Mouse (Mus musculus) myocyte (in vitro differentiated cells): Measurements from ENCODE around the gene B230219D22Rik. TPM values are rescaled to one million over a fixed set of nuclear protein-coding genes. Genes with fewer than 3 reads are reported as not detected.
A peak's percentile ranks its signal among the peaks of the same experiment; 100 is the strongest.

Source experiments
- H3K27me3 ChIP-seq: one replicate; pipeline ENCODE4 v1.6.1; 2011; ENCODE audit not compliant: control insufficient read depth, insufficient read depth, insufficient read length
- H3K36me3 ChIP-seq: one replicate; pipeline ENCODE4 v1.6.1; 2011; ENCODE audit not compliant: control insufficient read depth, insufficient read depth
- H3K4me2 ChIP-seq: one replicate; pipeline ENCODE4 v1.6.1; 2011; ENCODE audit warnings: low read depth, control low read depth
- H3K4me3 ChIP-seq: one replicate; pipeline ENCODE4 v1.5.1; 2011; ENCODE audit warnings: mild to moderate bottlenecking, control low read depth, moderate library complexity
- H3K79me2 ChIP-seq: one replicate; pipeline ENCODE4 v1.6.1; 2011; ENCODE audit not compliant: control insufficient read depth, insufficient read depth
- H3ac ChIP-seq: one replicate; pipeline ENCODE4 v1.6.1; 2011; ENCODE audit not compliant: control insufficient read depth, insufficient read length
- CEBPB ChIP-seq: IDR thresholded peaks from 2 replicates; pipeline ENCODE4 v1.6.1; 2011; ENCODE audit warnings: mild to moderate bottlenecking, moderate library complexity; ENCODE audit not compliant: poor library complexity, insufficient read depth, severe bottlenecking
- E2F4 ChIP-seq: IDR thresholded peaks from one replicate; pipeline ENCODE4 v1.6.1; 2011; ENCODE audit warnings: mild to moderate bottlenecking, control low read depth, moderate library complexity; ENCODE audit not compliant: insufficient read depth
- MAX ChIP-seq: IDR thresholded peaks from one replicate; pipeline ENCODE4 v1.6.1; 2011; ENCODE audit warnings: low read depth, mild to moderate bottlenecking, control low read depth
- MYOD1 ChIP-seq, 3 experiments: IDR thresholded peaks; one replicate each; pipeline ENCODE4 v1.6.1; 2011; ENCODE audit warnings: control low read depth in 2 of 3, low read depth in 2 of 3, mild to moderate bottlenecking in 2 of 3, moderate library complexity in 1 of 3; ENCODE audit not compliant: insufficient read length in 2 of 3, control insufficient read depth in 1 of 3
- MYOG ChIP-seq, 3 experiments: IDR thresholded peaks; one replicate each; pipeline ENCODE4 v1.6.1; 2011; ENCODE audit warnings: control low read depth in 2 of 3, low read depth in 2 of 3, mild to moderate bottlenecking in 2 of 3; ENCODE audit not compliant: insufficient read length in 2 of 3, control insufficient read depth in 1 of 3, insufficient read depth in 1 of 3
- POLR2A ChIP-seq: IDR thresholded peaks from one replicate; pipeline ENCODE4 v1.6.1; 2011; ENCODE audit warnings: low read depth, mild to moderate bottlenecking, control low read depth, moderate library complexity; ENCODE audit not compliant: insufficient read length
- POLR2AphosphoS2 ChIP-seq: IDR thresholded peaks from one replicate; pipeline ENCODE4 v1.6.1; 2011; ENCODE audit warnings: low read depth, control low read depth; ENCODE audit not compliant: insufficient read length
- REST ChIP-seq: IDR thresholded peaks from one replicate; pipeline ENCODE4 v1.6.1; 2011; ENCODE audit warnings: mild to moderate bottlenecking, control low read depth, moderate library complexity; ENCODE audit not compliant: insufficient read depth, insufficient read length
- SRF ChIP-seq: IDR thresholded peaks from one replicate; pipeline ENCODE4 v1.6.1; 2011; ENCODE audit warnings: low read depth; ENCODE audit not compliant: control insufficient read depth, insufficient read length
- TCF12 ChIP-seq: IDR thresholded peaks from one replicate; pipeline ENCODE4 v1.6.1; 2011; ENCODE audit warnings: mild to moderate bottlenecking, control low read depth; ENCODE audit not compliant: poor library complexity, insufficient read depth, severe bottlenecking
- TCF3 ChIP-seq: IDR thresholded peaks from one replicate; pipeline ENCODE4 v1.6.1; 2011; ENCODE audit warnings: low read depth, control low read depth; ENCODE audit not compliant: insufficient read length
- USF1 ChIP-seq: IDR thresholded peaks from one replicate; pipeline ENCODE4 v1.6.1; 2011; ENCODE audit warnings: low read depth, mild to moderate bottlenecking, control low read depth, moderate library complexity
- polyA plus RNA-seq: library from polyadenylated mRNA; unstranded; fragments of >200 nt; fragmentation: generic; extraction: Trizol; gene quantifications from one replicate; pipeline ENCODE4 v1.2.1, GENCODE M21; 2012; ENCODE audit warnings: missing spikeins

B230219D22Rik gene
- polyA plus RNA-seq, 1 experiment = 18.2 TPM

DNA sequence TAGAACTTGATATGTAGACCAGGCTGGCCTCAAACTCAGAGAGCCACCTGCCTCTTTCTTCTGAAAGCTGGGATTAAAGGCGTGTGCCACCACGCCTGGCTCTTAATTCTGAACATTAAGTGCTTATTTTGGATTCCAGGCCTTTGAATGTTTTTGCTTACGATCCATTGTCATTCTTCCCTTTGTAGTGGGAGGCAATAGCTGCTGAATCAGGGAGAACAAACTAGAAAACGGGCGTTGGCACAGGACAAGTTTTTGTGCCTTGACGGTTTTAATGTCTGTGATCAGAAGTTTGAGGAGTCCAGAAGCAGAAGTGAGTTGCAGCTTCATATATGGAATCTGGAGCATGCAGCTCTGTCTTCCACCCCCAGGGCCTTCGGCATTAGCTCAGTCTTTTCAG is 37.8 kb downstream of the B230219D22Rik start:
- Histone ChIP-seq H3K4me2 (no peak overlapping the region), H3K36me3 (peaks cover 7% of the 10 kb centered on the region), H3K4me3 (no peak overlapping the region), H3K79me2 (no peaks in the 10 kb centered on the region), H3K27me3 (no peaks in the 10 kb centered on the region), H3ac (no peak overlapping the region)
- TF ChIP-seq POLR2A (no peak), MYOG (IDR thresholded peaks at IDR 0.05; ENCODE audit: control insufficient read depth in 1 of 3, insufficient read depth in 1 of 3, insufficient read length in 2 of 3, low read depth in 2 of 3) (no peak)

GRCm38 (mm10) chr13:55732121-55732520 is 39.2 kb downstream of the B230219D22Rik start:
- Histone ChIP-seq H3K27me3 (no peaks in the 10 kb centered on the region), H3K4me3 (no peak overlapping the region), H3K4me2 (no peak overlapping the region), H3K79me2 (no peaks in the 10 kb centered on the region), H3ac (no peak overlapping the region), H3K36me3 (no peaks in the 10 kb centered on the region)
- TF ChIP-seq MYOD1 (IDR thresholded peaks at IDR 0.05; ENCODE audit: control insufficient read depth in 1 of 3, insufficient read length in 2 of 3, low read depth in 2 of 3) (no peak), CEBPB (no peak), E2F4 (no peak), USF1 (no peak), MYOG (IDR thresholded peaks at IDR 0.05; ENCODE audit: control insufficient read depth in 1 of 3, insufficient read depth in 1 of 3, insufficient read length in 2 of 3, low read depth in 2 of 3) (no peak), TCF12 (no peak), MAX (no peak), POLR2A (no peak), SRF (no peak), REST (no peak)

- no peaks in the 10 kb centered on the region for H3K36me3 ChIP-seq
- H3K4me2 ChIP-seq = no peak overlapping the region
- no peak overlapping the region for H3ac ChIP-seq
- H3K4me3 ChIP-seq = no peak overlapping the region
- TF ChIP-seq TCF3 (no peak), POLR2AphosphoS2 (no peak), MYOD1 (IDR thresholded peaks at IDR 0.05; ENCODE audit: control insufficient read depth in 1 of 3, insufficient read length in 2 of 3, low read depth in 2 of 3) (no peak), POLR2A (no peak), USF1 (no peak), TCF12 (no peak), MYOG (IDR thresholded peaks at IDR 0.05; ENCODE audit: control insufficient read depth in 1 of 3, insufficient read depth in 1 of 3, insufficient read length in 2 of 3, low read depth in 2 of 3) (no peak), CEBPB (no peak), SRF (no peak)
- no peaks in the 10 kb centered on the region for H3K79me2 ChIP-seq
- H3K27me3 ChIP-seq = no peaks in the 10 kb centered on the region
Measured at GRCm38 (mm10) chr13:55733628-55734502, 40.9 kb downstream of the B230219D22Rik start.

DNA sequence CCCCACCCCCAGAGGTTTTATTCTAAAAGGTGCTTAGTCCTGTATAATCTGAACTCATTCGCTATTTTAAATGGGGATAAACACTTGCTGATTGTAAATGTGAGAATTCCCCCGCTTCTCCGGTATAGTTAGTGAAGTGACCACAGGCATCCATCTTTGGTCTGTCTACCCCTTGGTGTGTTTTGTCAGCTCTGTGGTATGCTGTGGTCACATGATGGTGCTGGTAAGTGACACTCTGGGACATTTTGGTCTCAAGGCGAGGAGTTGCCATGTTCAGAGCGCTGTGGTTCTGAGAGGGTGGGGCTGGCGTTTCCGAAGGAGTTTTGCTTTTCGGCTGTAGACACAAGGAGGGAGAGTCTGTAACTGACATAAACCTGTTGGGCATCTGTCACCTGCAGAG is 45.0 kb downstream of the B230219D22Rik start:
- Histone ChIP-seq H3ac (no peak overlapping the region), H3K27me3 (no peaks in the 10 kb centered on the region), H3K79me2 (no peaks in the 10 kb centered on the region), H3K4me3 (no peak overlapping the region), H3K36me3 (no peaks in the 10 kb centered on the region), H3K4me2 (peak overlapping the region; percentile 18)
- TF ChIP-seq USF1 (peak; percentile 66), SRF (no peak)

DNA sequence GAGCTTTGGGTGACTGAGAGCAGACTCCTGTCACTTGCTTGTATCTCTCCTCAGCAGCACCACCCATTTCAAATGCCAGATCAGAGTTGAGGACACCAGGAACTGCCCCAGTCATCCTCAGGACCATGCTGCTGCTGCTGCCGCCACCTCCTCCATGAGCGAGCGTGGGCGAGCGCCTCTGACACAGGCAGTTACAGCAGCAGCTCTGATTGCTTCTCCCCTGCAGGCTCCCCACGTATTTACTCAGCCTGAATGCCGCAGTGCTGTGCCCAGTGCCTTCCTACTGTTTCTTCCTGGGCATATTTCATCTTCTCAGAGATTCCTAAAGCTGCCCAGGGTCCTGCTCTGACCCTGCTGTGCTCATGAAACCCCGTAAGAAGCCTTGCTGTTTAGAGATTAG is 49.4 kb downstream of the B230219D22Rik start:
- H3K27me3 ChIP-seq = no peaks in the 10 kb centered on the region
- no peak overlapping the region for H3ac ChIP-seq

More for the DNA sequence above, 49.4 kb downstream of the B230219D22Rik start:
- Histone ChIP-seq H3K4me2 (no peak overlapping the region), H3K36me3 (no peaks in the 10 kb centered on the region), H3K79me2 (no peaks in the 10 kb centered on the region), H3K4me3 (no peak overlapping the region)
- TF ChIP-seq POLR2AphosphoS2 = no peak

Other genes with a start within 250 kb of the B230219D22Rik start
- gene Grk6, start 248.1 kb upstream of the B230219D22Rik start, polyA plus RNA-seq = 29.1 TPM
- gene Prr7, start 228.9 kb upstream of the B230219D22Rik start, polyA plus RNA-seq = 5.1 TPM
- gene Dbn1, start 205.0 kb upstream of the B230219D22Rik start, polyA plus RNA-seq = 165 TPM
- gene Pdlim7, start 179.4 kb upstream of the B230219D22Rik start, polyA plus RNA-seq = 553 TPM
- gene Dok3, start 163.8 kb upstream of the B230219D22Rik start, polyA plus RNA-seq = 1.00 TPM
- 33.3 TPM for gene Ddx41, start 156.5 kb upstream of the B230219D22Rik start, polyA plus RNA-seq
- gene Fam193b, start 122.0 kb upstream of the B230219D22Rik start, polyA plus RNA-seq = 13.5 TPM
- gene Tmed9, start 119.4 kb upstream of the B230219D22Rik start, polyA plus RNA-seq = 200 TPM
- 23.1 TPM for gene B4galt7, start 93.2 kb upstream of the B230219D22Rik start, polyA plus RNA-seq
- 27.8 TPM for gene Caml, start 70.1 kb upstream of the B230219D22Rik start, polyA plus RNA-seq
- 8.7 TPM for gene Ddx46, start 58.1 kb upstream of the B230219D22Rik start, polyA plus RNA-seq
- gene Txndc15, start 21.5 kb downstream of the B230219D22Rik start, polyA plus RNA-seq = 41.7 TPM
- 57.4 TPM for gene Pcbd2, start 34.2 kb downstream of the B230219D22Rik start, polyA plus RNA-seq
- gene Catsper3, start 91.4 kb downstream of the B230219D22Rik start, polyA plus RNA-seq = 0.14 TPM
- gene Pitx1, start 143.1 kb downstream of the B230219D22Rik start, polyA plus RNA-seq = not detected